In genomic region chr4:119441836-119442235, GRCm38 (mm10) we compare ENCODE assay signal across 26 mouse cellular contexts. TPM values are rescaled to one million over a fixed set of nuclear protein-coding genes. Genes with fewer than 3 reads are reported as not detected.
DNase-seq lines count a peak whose midpoint lies in the region; ATAC-seq and TF ChIP-seq lines count a peak whose summit lies in the region.
"Had no signal": no experiment of that assay in that cellular context is flagged by ENCODE, and none has a peak within 500 bp of the region (broad histone marks: within the 10 kb centered on the region; RNA-seq: fewer than 3 reads in every experiment).

No protein-coding gene starts in this region.

- intact Hi-C loops in heart, postnatal 14 days (cut with DNase I), result no loop called here

- 88% methylated on average over 4 of the region's 4 CpGs for WGBS in heart, embryonic 10.5 days
- WGBS in liver, embryonic 12.5 days (ENCODE audit: insufficient replicate concordance), result 77% methylated on average over 4 of the region's 4 CpGs
- 89% methylated on average over 4 of the region's 4 CpGs for WGBS in kidney, embryonic 15.5 days

- no peak for TF ChIP-seq CTCF in CH12.LX (conservative IDR thresholded peaks at IDR 0.05 in 1 of 2, IDR thresholded peaks at IDR 0.05 in 1 of 2; ENCODE audit: low read depth in 2 of 2, low read length in 2 of 2)

- dilution Hi-C loops in CH12.LX (cut with MboI; ENCODE audit: extremely low pct_ligation_motif_present, extremely low pct_unique_long_range_greater_than_20kb, low sequenced_read_pairs), result no loop called here

- no peaks in the 10 kb centered on the region for H3K9me3 ChIP-seq in heart, embryonic 10.5 days
- H3K9me3 ChIP-seq in CH12.LX (replicated peaks; ENCODE audit: low read length), result peaks cover 16% of the 10 kb centered on the region
- no peaks in the 10 kb centered on the region for H3K9me3 ChIP-seq in liver, embryonic 12.5 days (replicated peaks)
- H3K9me3 ChIP-seq in kidney, embryonic 15.5 days (replicated peaks), result no peaks in the 10 kb centered on the region
- H3K9me3 ChIP-seq: embryonic facial prominence, embryonic 13.5 days; hindbrain, embryonic 13.5 days; lung, embryonic 15.5 days had no signal

- DNase-seq in heart, embryonic 10.5 days (ENCODE audit: low spot score), result peak; percentile 66
- DNase-seq in heart, postnatal 14 days, result no peak
- DNase-seq in CH12.LX (ENCODE audit: extremely low read depth) (peak; percentile 87), R1 (ENCODE audit: low read depth, low spot score) (peak; percentile 73)
- no peak for DNase-seq in gastrocnemius, adult 18-20 months (ENCODE audit: low spot score)
- no peak for DNase-seq in adrenal gland, adult 18-20 months (ENCODE audit: low spot score in 2 of 2)
- DNase-seq: cerebellum, adult 2 months; cerebellum, postnatal 25 days; embryo, embryonic 11 days; gastrocnemius, postnatal 14 days; heart, adult 2 months; heart, postnatal 36 days; kidney, adult 18-20 months; left cerebral cortex, postnatal 4 days; lung, postnatal 4 days had no signal

- H3K27ac ChIP-seq in heart, embryonic 10.5 days, result no peak overlapping the region
- peak overlapping the region; percentile 78 for H3K27ac ChIP-seq in CH12.LX (ENCODE audit: insufficient read depth, low read depth)
- no peak overlapping the region for H3K27ac ChIP-seq in liver, embryonic 12.5 days
- no peak overlapping the region for H3K27ac ChIP-seq in kidney, embryonic 15.5 days
- H3K27ac ChIP-seq: embryonic facial prominence, embryonic 13.5 days; heart, adult 2 months; hindbrain, embryonic 13.5 days; kidney, postnatal 0 days; liver, embryonic 14.5 days; lung, embryonic 15.5 days had no signal

- H3K36me3 ChIP-seq in heart, embryonic 10.5 days, result no peaks in the 10 kb centered on the region
- peaks cover 3 to 20% of the 10 kb centered on the region in 2 experiments for H3K36me3 ChIP-seq in CH12.LX (replicated peaks in 1 of 2; ENCODE audit: control insufficient read depth in 1 of 2, insufficient read depth in 1 of 2, low read length in 1 of 2)
- no peaks in the 10 kb centered on the region for H3K36me3 ChIP-seq in liver, embryonic 12.5 days
- H3K36me3 ChIP-seq in kidney, embryonic 15.5 days, result no peaks in the 10 kb centered on the region
- H3K36me3 ChIP-seq: embryonic facial prominence, embryonic 13.5 days; hindbrain, embryonic 13.5 days; lung, embryonic 15.5 days had no signal

- no peaks in the 10 kb centered on the region for H3K79me2 ChIP-seq in CH12.LX (replicated peaks; ENCODE audit: control insufficient read depth, extremely low read depth, insufficient read depth, poor library complexity, severe bottlenecking)

- no peaks in the 10 kb centered on the region for H3K27me3 ChIP-seq in heart, embryonic 10.5 days (ENCODE audit: insufficient read depth, poor library complexity, severe bottlenecking)
- no peaks in the 10 kb centered on the region for H3K27me3 ChIP-seq in CH12.LX (replicated peaks)
- 0 out of 2 replicates have a peak, but pooled peaks cover 3% of the 10 kb centered on the region for H3K27me3 ChIP-seq in liver, embryonic 12.5 days (replicated peaks)
- H3K27me3 ChIP-seq in kidney, embryonic 15.5 days, result no peaks in the 10 kb centered on the region
- H3K27me3 ChIP-seq: embryonic facial prominence, embryonic 13.5 days; hindbrain, embryonic 13.5 days; lung, embryonic 15.5 days had no signal

- peak overlapping the region; percentile 66; the same call in 1 of the 2 replicates for H3K4me2 ChIP-seq in CH12.LX (ENCODE audit: insufficient read depth, low read depth, poor library complexity, severe bottlenecking)
- no peak overlapping the region for H3K4me2 ChIP-seq in liver, embryonic 12.5 days
- H3K4me2 ChIP-seq in kidney, embryonic 15.5 days, result no peak overlapping the region
- H3K4me2 ChIP-seq: embryonic facial prominence, embryonic 13.5 days; hindbrain, embryonic 13.5 days; lung, embryonic 15.5 days; midbrain, embryonic 11.5 days had no signal

- no peak for TF ChIP-seq EP300 in CH12.LX (IDR thresholded peaks at IDR 0.05; ENCODE audit: low read length)

- TF ChIP-seq POLR2A in CH12.LX (IDR thresholded peaks at IDR 0.05; ENCODE audit: low read depth, low read length), result peak; percentile 81

- no peak overlapping the region for H3K4me3 ChIP-seq in heart, embryonic 10.5 days
- H3K4me3 ChIP-seq in CH12.LX (replicated peaks in 1 of 3; ENCODE audit: low read depth in 2 of 3, low read length in 2 of 3, poor library complexity in 1 of 3), result peak overlapping the region; percentile 30 to 50 (median 36)
- H3K4me3 ChIP-seq in liver, embryonic 12.5 days, result no peak overlapping the region
- no peak overlapping the region for H3K4me3 ChIP-seq in kidney, embryonic 15.5 days (replicated peaks)
- H3K4me3 ChIP-seq: embryonic facial prominence, embryonic 13.5 days; heart, adult 2 months; hindbrain, embryonic 13.5 days; lung, embryonic 15.5 days had no signal

- no peak for TF ChIP-seq RAD21 in CH12.LX (IDR thresholded peaks at IDR 0.05; ENCODE audit: low read depth, low read length)

- in situ Hi-C loops in CH12.LX (cut with MboI; ENCODE audit: low pct_ligation_motif_present, low pct_unique_long_range_greater_than_20kb, low sequenced_read_pairs), result no loop called here

- ATAC-seq in liver, embryonic 12.5 days, result peak; percentile 77; the same call in 1 of the 2 replicates
- ATAC-seq in kidney, embryonic 15.5 days (replicated peaks; ENCODE audit: low FRiP score), result no peak
- ATAC-seq: CD4-positive, CD25-positive, alpha-beta regulatory T cell, adult 4 months; forebrain, embryonic 14.5 days had no signal

- peaks cover 6% of the 10 kb centered on the region for H3K4me1 ChIP-seq in heart, embryonic 10.5 days
- H3K4me1 ChIP-seq in CH12.LX (ENCODE audit: control insufficient read depth in 1 of 2, insufficient read depth in 2 of 2), result peaks cover 6 to 38% of the 10 kb centered on the region in 2 experiments
- peaks cover 21% of the 10 kb centered on the region for H3K4me1 ChIP-seq in liver, embryonic 12.5 days
- H3K4me1 ChIP-seq in kidney, embryonic 15.5 days, result peaks cover 4% of the 10 kb centered on the region
- H3K4me1 ChIP-seq: embryonic facial prominence, embryonic 13.5 days; lung, embryonic 15.5 days had no signal

- peak overlapping the region; percentile 54 for H3K9ac ChIP-seq in CH12.LX (ENCODE audit: insufficient read depth, low read depth)
- H3K9ac ChIP-seq in liver, embryonic 12.5 days, result no peak overlapping the region
- H3K9ac ChIP-seq in kidney, embryonic 15.5 days, result no peak overlapping the region
- H3K9ac ChIP-seq: embryonic facial prominence, embryonic 13.5 days; hindbrain, embryonic 13.5 days; liver, embryonic 14.5 days; lung, embryonic 15.5 days had no signal

TF ChIP-seq in CH12.LX, 34 proteins besides CTCF, POLR2A, EP300 and RAD21 (continues in another document):
- 0 out of 2 replicates have a peak, but pooled peaks have one; percentile 41 for TF ChIP-seq ZMIZ1 (IDR thresholded peaks at IDR 0.05; ENCODE audit: low read depth, low read length)
- no peak for TF ChIP-seq CHD2 (IDR thresholded peaks at IDR 0.05; ENCODE audit: low read length)
- TF ChIP-seq SIN3A (IDR thresholded peaks at IDR 0.05; ENCODE audit: low read length), result peak; percentile 25
- no peak for TF ChIP-seq JUN (IDR thresholded peaks at IDR 0.05; ENCODE audit: insufficient read depth, low read depth, low read length)
- peak; percentile 68 for TF ChIP-seq ELF1 (IDR thresholded peaks at IDR 0.05; ENCODE audit: low read depth, low read length)
- peak; percentile 92 for TF ChIP-seq TBP (conservative IDR thresholded peaks at IDR 0.05; ENCODE audit: low read depth, low read length)
- no peak for TF ChIP-seq RCOR1 (conservative IDR thresholded peaks at IDR 0.05; ENCODE audit: low read depth, low read length)

RNA-seq across cellular contexts. Expression of gene Zmynd12, which starts 19.2 kb away (rescaled TPM):
- 0.15 and 0.34 TPM in 2 replicates for polyA plus RNA-seq in heart, embryonic 10.5 days (2016; fragmentation: Nextera tagmentation; extraction: Ambion mirVana)
- total RNA-seq in heart, postnatal 14 days (2021), result not detected
- 0.13 and 0.25 TPM in 2 replicates for total RNA-seq in CH12.LX (2012; rRNA removed)
- 0.47 and 0.75 TPM in 2 replicates for total RNA-seq in CH12.LX (2014; rRNA removed)
- 0.53 and 1.0 TPM in 2 replicates for polyA plus RNA-seq in CH12.LX (2012; ENCODE audit: insufficient read length, low read depth)
- polyA plus RNA-seq in liver, embryonic 12.5 days (2016; fragmentation: Nextera tagmentation; extraction: Ambion mirVana), result 0.16 and 0.23 TPM in 2 replicates
- not detected for total RNA-seq in gastrocnemius, adult 18-20 months (2021)
- polyA plus RNA-seq in kidney, embryonic 15.5 days (2015; fragmentation: Nextera tagmentation; extraction: Ambion mirVana), result 0.44 and 0.51 TPM in 2 replicates
- total RNA-seq in adrenal gland, adult 18-20 months (2021), result 1 to 10 TPM; 2.6 to 2.8 TPM
- total RNA-seq: heart, adult 2 months; heart, postnatal 36 days; layer of hippocampus, postnatal 10 days had no signal
- polyA plus RNA-seq: embryonic facial prominence, embryonic 13.5 days; midbrain, embryonic 11.5 days had no signal

RNA-seq across cellular contexts. Expression of gene Ppcs, which starts 19.6 kb away (rescaled TPM):
- polyA plus RNA-seq in heart, embryonic 10.5 days (2016; fragmentation: Nextera tagmentation; extraction: Ambion mirVana), result 30.4 and 33.5 TPM in 2 replicates
- total RNA-seq in heart, postnatal 14 days (2021), result 1 to 10 TPM; 8.4 to 8.5 TPM
- total RNA-seq in CH12.LX (2012; rRNA removed), result 14.7 and 20.1 TPM in 2 replicates
- total RNA-seq in CH12.LX (2014; rRNA removed), result 20.7 and 22.7 TPM in 2 replicates
- 19.1 and 19.3 TPM in 2 replicates for polyA plus RNA-seq in CH12.LX (2012; ENCODE audit: insufficient read length, low read depth)
- polyA plus RNA-seq in liver, embryonic 12.5 days (2016; fragmentation: Nextera tagmentation; extraction: Ambion mirVana), result 20.2 and 20.9 TPM in 2 replicates
- 1 to 10 TPM; 4.8 to 5.6 TPM for total RNA-seq in gastrocnemius, adult 18-20 months (2021)
- polyA plus RNA-seq in kidney, embryonic 15.5 days (2015; fragmentation: Nextera tagmentation; extraction: Ambion mirVana), result 41.6 and 44.1 TPM in 2 replicates
- 10 to 100 TPM; 39.4 to 41.0 TPM for total RNA-seq in adrenal gland, adult 18-20 months (2021)

RNA-seq across cellular contexts. Expression of gene Ccdc30, which starts 26.5 kb away (rescaled TPM):
- 3.1 and 3.6 TPM in 2 replicates for polyA plus RNA-seq in heart, embryonic 10.5 days (2016; fragmentation: Nextera tagmentation; extraction: Ambion mirVana)
- under 1 TPM; 0.27 to 0.38 TPM for total RNA-seq in heart, postnatal 14 days (2021)
- total RNA-seq in CH12.LX (2012; rRNA removed) (0.04 TPM in 1 of 2 replicates, not detected in the other), CH12.LX (2014; rRNA removed) (not detected in 2 replicates)
- polyA plus RNA-seq in CH12.LX (2012; ENCODE audit: insufficient read length, low read depth), result not detected in 2 replicates
- polyA plus RNA-seq in liver, embryonic 12.5 days (2016; fragmentation: Nextera tagmentation; extraction: Ambion mirVana), result 1.4 and 1.9 TPM in 2 replicates
- not detected for total RNA-seq in gastrocnemius, adult 18-20 months (2021)
- 6.6 and 6.8 TPM in 2 replicates for polyA plus RNA-seq in kidney, embryonic 15.5 days (2015; fragmentation: Nextera tagmentation; extraction: Ambion mirVana)
- 1 to 10 TPM; 8.2 to 8.7 TPM for total RNA-seq in adrenal gland, adult 18-20 months (2021)

RNA-seq across cellular contexts. Expression of gene Rimkla, which starts 50.6 kb away (rescaled TPM):
- 4.4 and 8.2 TPM in 2 replicates for polyA plus RNA-seq in heart, embryonic 10.5 days (2016; fragmentation: Nextera tagmentation; extraction: Ambion mirVana)
- under 1 TPM; 0.68 to 0.76 TPM for total RNA-seq in heart, postnatal 14 days (2021)
- 0.59 and 1.2 TPM in 2 replicates for total RNA-seq in CH12.LX (2012; rRNA removed)
- total RNA-seq in CH12.LX (2014; rRNA removed), result 0.34 and 0.48 TPM in 2 replicates
- polyA plus RNA-seq in CH12.LX (2012; ENCODE audit: insufficient read length, low read depth), result 0.70 and 0.84 TPM in 2 replicates
- polyA plus RNA-seq in liver, embryonic 12.5 days (2016; fragmentation: Nextera tagmentation; extraction: Ambion mirVana), result 0.04 and 0.08 TPM in 2 replicates
- total RNA-seq in gastrocnemius, adult 18-20 months (2021), result not detected
- 1.9 and 2.4 TPM in 2 replicates for polyA plus RNA-seq in kidney, embryonic 15.5 days (2015; fragmentation: Nextera tagmentation; extraction: Ambion mirVana)
- total RNA-seq in adrenal gland, adult 18-20 months (2021), result under 1 TPM; 0.10 to 0.13 TPM

Comparison
In these comparisons a context has a peak if more than half of its experiments do, and no peak if none do; other contexts are left out.
1. DNase-seq: peak in heart, embryonic 10.5 days (single experiment), CH12.LX (single experiment) and R1 (single experiment); none in heart, postnatal 14 days (0 of 2), gastrocnemius, adult 18-20 months (single experiment) and adrenal gland, adult 18-20 months (0 of 2).
2. H3K4me3 ChIP-seq: peak in CH12.LX (3 of 3); none in heart, embryonic 10.5 days (single experiment), liver, embryonic 12.5 days (single experiment) and kidney, embryonic 15.5 days (single experiment).
3. RNA of gene Ccdc30, which starts 26.5 kb away (total RNA-seq): 8.2 to 8.7 TPM in adrenal gland, adult 18-20 months; 0.27 to 0.38 TPM in heart, postnatal 14 days, 0.04 TPM in CH12.LX and not detected in gastrocnemius, adult 18-20 months; every median in the first group is over 4 times any median in the second.